Mouse (Mus musculus): ENCODE data around the gene Gkn2. TPM values are rescaled to one million over a fixed set of nuclear protein-coding genes. Genes with fewer than 3 reads are reported as not detected.
A peak's percentile ranks its signal among the peaks of the same experiment; 100 is the strongest.

Gene Gkn2
- polyA plus RNA-seq, 1 experiment from 2014 or later, result not detected

- Histone ChIP-seq H3K4me1 (ENCODE audit: control insufficient read depth, insufficient read depth, low read length) (peaks cover 8% of the 10 kb centered on the region), H3K27ac (ENCODE audit: low read length) (no peak within 1 kb of the TSS), H3K9ac (ENCODE audit: low read depth, low read length) (no peak within 1 kb of the TSS), H3K36me3 (ENCODE audit: control insufficient read depth, insufficient read depth, low read length) (no peaks in the 10 kb centered on the region), H3K4me3 (ENCODE audit: low read length) (no peak within 1 kb of the TSS), H3K9me3 (ENCODE audit: control insufficient read depth, low read length) (no peaks in the 10 kb centered on the region), H3K27me3 (replicated peaks; ENCODE audit: control insufficient read depth, insufficient read depth, low read length) (no peaks in the 10 kb centered on the region), H3K4me2 (ENCODE audit: low read depth, low read length) (no peak within 1 kb of the TSS)
- 79% methylated on average over 8 of the region's 8 CpGs for WGBS
- peak; percentile 76 for ATAC-seq
These were observed 22.3 kb upstream of the Gkn2 start, which contains the start of gene Gkn1 for GRCm38 (mm10) chr6:87350829-87351228. TSS of gene Gkn1 (minus strand) at chr6:87350942.

- peaks cover 8% of the 10 kb centered on the region for H3K4me1 ChIP-seq (ENCODE audit: control insufficient read depth, insufficient read depth, low read length)
- H3K4me3 ChIP-seq (ENCODE audit: low read length), result no peak overlapping the region
- peak; percentile 95 for ATAC-seq
- no peak overlapping the region for H3K27ac ChIP-seq (ENCODE audit: low read length)
- no peaks in the 10 kb centered on the region for H3K27me3 ChIP-seq (replicated peaks; ENCODE audit: control insufficient read depth, insufficient read depth, low read length)
- H3K4me2 ChIP-seq (ENCODE audit: low read depth, low read length), result no peak overlapping the region
- H3K36me3 ChIP-seq (ENCODE audit: control insufficient read depth, insufficient read depth, low read length), result no peaks in the 10 kb centered on the region
- 52% methylated on average over 5 of the region's 5 CpGs for WGBS
- H3K9ac ChIP-seq (ENCODE audit: low read depth, low read length), result no peak overlapping the region
- no peaks in the 10 kb centered on the region for H3K9me3 ChIP-seq (ENCODE audit: control insufficient read depth, low read length)
These were observed 18.7 kb upstream of the Gkn2 start for GRCm38 (mm10) chr6:87354441-87354840.

GRCm38 (mm10) chr6:87369223-87369622 lies 3.9 kb upstream of the Gkn2 start:
- WGBS, result 66% methylated on average over 5 of the region's 5 CpGs

GRCm38 (mm10) chr6:87383926-87384691 lies 11.0 kb downstream of the Gkn2 start:
- peak; percentile 34; the same call in 1 of the 2 replicates for ATAC-seq
- WGBS, result 9% methylated on average over 24 of the region's 24 CpGs
- Histone ChIP-seq H3K4me2 (ENCODE audit: low read depth, low read length) (peak overlapping the region; percentile 53), H3K4me3 (ENCODE audit: low read length) (peak overlapping the region; percentile 27), H3K27ac (ENCODE audit: low read length) (no peak overlapping the region), H3K4me1 (ENCODE audit: control insufficient read depth, insufficient read depth, low read length) (peaks cover 9% of the 10 kb centered on the region; the same call in 1 of the 2 replicates), H3K9ac (ENCODE audit: low read depth, low read length) (0 out of 2 replicates have a peak overlapping the region, but pooled peaks have one; percentile 12), H3K9me3 (ENCODE audit: control insufficient read depth, low read length) (no peaks in the 10 kb centered on the region), H3K36me3 (ENCODE audit: control insufficient read depth, insufficient read depth, low read length) (no peaks in the 10 kb centered on the region), H3K27me3 (replicated peaks; ENCODE audit: control insufficient read depth, insufficient read depth, low read length) (peaks cover 6% of the 10 kb centered on the region; the same call in 1 of the 2 replicates)

More at GRCm38 (mm10) chr6:87369223-87369622, 3.9 kb upstream of the Gkn2 start:
- no peak overlapping the region for H3K4me2 ChIP-seq (ENCODE audit: low read depth, low read length)
- no peaks in the 10 kb centered on the region for H3K36me3 ChIP-seq (ENCODE audit: control insufficient read depth, insufficient read depth, low read length)
- H3K4me3 ChIP-seq (ENCODE audit: low read length), result no peak overlapping the region
- no peaks in the 10 kb centered on the region for H3K9me3 ChIP-seq (ENCODE audit: control insufficient read depth, low read length)
- no peaks in the 10 kb centered on the region for H3K4me1 ChIP-seq (ENCODE audit: control insufficient read depth, insufficient read depth, low read length)
- no peak overlapping the region for H3K9ac ChIP-seq (ENCODE audit: low read depth, low read length)
- ATAC-seq, result no peak
- H3K27ac ChIP-seq (ENCODE audit: low read length), result no peak overlapping the region
- H3K27me3 ChIP-seq (replicated peaks; ENCODE audit: control insufficient read depth, insufficient read depth, low read length), result no peaks in the 10 kb centered on the region

- H3K4me3 ChIP-seq (ENCODE audit: low read length), result no peak overlapping the region
These were observed 11.6 kb downstream of the Gkn2 start for GRCm38 (mm10) chr6:87384761-87385160.

GRCm38 (mm10) chr6:87386203-87386602 lies 13.0 kb downstream of the Gkn2 start:
- Histone ChIP-seq H3K9me3 (ENCODE audit: control insufficient read depth, low read length) (no peaks in the 10 kb centered on the region), H3K36me3 (ENCODE audit: control insufficient read depth, insufficient read depth, low read length) (no peaks in the 10 kb centered on the region), H3K4me3 (ENCODE audit: low read length) (no peak overlapping the region), H3K4me2 (ENCODE audit: low read depth, low read length) (no peak overlapping the region), H3K9ac (ENCODE audit: low read depth, low read length) (no peak overlapping the region), H3K27me3 (replicated peaks; ENCODE audit: control insufficient read depth, insufficient read depth, low read length) (peaks cover 6% of the 10 kb centered on the region; the same call in 1 of the 2 replicates), H3K4me1 (ENCODE audit: control insufficient read depth, insufficient read depth, low read length) (peaks cover 12% of the 10 kb centered on the region; the same call in 1 of the 2 replicates), H3K27ac (ENCODE audit: low read length) (no peak overlapping the region)
- 11% methylated on average over 7 of the region's 7 CpGs for WGBS
- ATAC-seq, result no peak

More at GRCm38 (mm10) chr6:87384761-87385160, 11.6 kb downstream of the Gkn2 start:
- WGBS, result 44% methylated on average over 5 of the region's 6 CpGs
- H3K4me1 ChIP-seq (ENCODE audit: control insufficient read depth, insufficient read depth, low read length), result peaks cover 12% of the 10 kb centered on the region; the same call in 1 of the 2 replicates
- H3K36me3 ChIP-seq (ENCODE audit: control insufficient read depth, insufficient read depth, low read length), result no peaks in the 10 kb centered on the region
- H3K27ac ChIP-seq (ENCODE audit: low read length), result no peak overlapping the region
- ATAC-seq, result no peak
- H3K9me3 ChIP-seq (ENCODE audit: control insufficient read depth, low read length), result no peaks in the 10 kb centered on the region
- H3K9ac ChIP-seq (ENCODE audit: low read depth, low read length), result no peak overlapping the region
- H3K27me3 ChIP-seq (replicated peaks; ENCODE audit: control insufficient read depth, insufficient read depth, low read length), result peaks cover 6% of the 10 kb centered on the region; the same call in 1 of the 2 replicates
- no peak overlapping the region for H3K4me2 ChIP-seq (ENCODE audit: low read depth, low read length)

- Histone ChIP-seq H3K27ac (ENCODE audit: low read length) (no peak overlapping the region), H3K4me3 (ENCODE audit: low read length) (no peak overlapping the region), H3K27me3 (replicated peaks; ENCODE audit: control insufficient read depth, insufficient read depth, low read length) (peaks cover 6% of the 10 kb centered on the region; the same call in 1 of the 2 replicates), H3K9me3 (ENCODE audit: control insufficient read depth, low read length) (no peaks in the 10 kb centered on the region), H3K4me2 (ENCODE audit: low read depth, low read length) (no peak overlapping the region), H3K9ac (ENCODE audit: low read depth, low read length) (no peak overlapping the region), H3K36me3 (ENCODE audit: control insufficient read depth, insufficient read depth, low read length) (no peaks in the 10 kb centered on the region), H3K4me1 (ENCODE audit: control insufficient read depth, insufficient read depth, low read length) (peaks cover 12% of the 10 kb centered on the region; the same call in 1 of the 2 replicates)
- no peak for ATAC-seq
- WGBS, result 81% methylated on average over 10 of the region's 10 CpGs
These were observed 13.5 kb downstream of the Gkn2 start for GRCm38 (mm10) chr6:87386681-87387080.

- H3K4me1 ChIP-seq (ENCODE audit: control insufficient read depth, insufficient read depth, low read length), result peaks cover 13% of the 10 kb centered on the region
- H3K9me3 ChIP-seq (ENCODE audit: control insufficient read depth, low read length), result no peaks in the 10 kb centered on the region
- H3K27ac ChIP-seq (ENCODE audit: low read length), result no peak within 1 kb of the TSS
- no peaks in the 10 kb centered on the region for H3K36me3 ChIP-seq (ENCODE audit: control insufficient read depth, insufficient read depth, low read length)
- no peak within 1 kb of the TSS for H3K4me2 ChIP-seq (ENCODE audit: low read depth, low read length)
- 47% methylated on average over 7 of the region's 7 CpGs for WGBS
- H3K27me3 ChIP-seq (replicated peaks; ENCODE audit: control insufficient read depth, insufficient read depth, low read length), result no peaks in the 10 kb centered on the region
- peak; percentile 63 for ATAC-seq
- H3K4me3 ChIP-seq (ENCODE audit: low read length), result no peak within 1 kb of the TSS
- H3K9ac ChIP-seq (ENCODE audit: low read depth, low read length), result no peak within 1 kb of the TSS
These were observed 15.7 kb downstream of the Gkn2 start, which contains the start of gene Gkn3 for GRCm38 (mm10) chr6:87388877-87389276. TSS of gene Gkn3 (minus strand) at chr6:87388935.

- Histone ChIP-seq H3K27me3 (replicated peaks; ENCODE audit: control insufficient read depth, insufficient read depth, low read length) (no peaks in the 10 kb centered on the region), H3K9me3 (ENCODE audit: control insufficient read depth, low read length) (no peaks in the 10 kb centered on the region), H3K9ac (ENCODE audit: low read depth, low read length) (no peak overlapping the region), H3K4me1 (ENCODE audit: control insufficient read depth, insufficient read depth, low read length) (peaks cover 10% of the 10 kb centered on the region), H3K27ac (ENCODE audit: low read length) (no peak overlapping the region), H3K4me2 (ENCODE audit: low read depth, low read length) (no peak overlapping the region), H3K4me3 (ENCODE audit: low read length) (no peak overlapping the region), H3K36me3 (ENCODE audit: control insufficient read depth, insufficient read depth, low read length) (no peaks in the 10 kb centered on the region)
- 27% methylated on average over 5 of the region's 5 CpGs for WGBS
- no peak for ATAC-seq
These were observed 16.4 kb downstream of the Gkn2 start for GRCm38 (mm10) chr6:87389455-87389989.
